Mouse (Mus musculus) bone marrow macrophage, adult 2 months (primary cell): ENCODE data around the gene Xiap.

Source experiments
- CTCF ChIP-seq: IDR thresholded peaks from 2 replicates; pipeline ENCODE4 v1.5.1; 2012; ENCODE audit warnings: low read depth, mild to moderate bottlenecking, low read length, moderate library complexity
- POLR2A ChIP-seq: IDR thresholded peaks from 2 replicates; pipeline ENCODE4 v1.6.1; 2012; ENCODE audit warnings: mild to moderate bottlenecking, low read depth, low read length, borderline replicate concordance

- TF ChIP-seq POLR2A: no peak
- no peak for TF ChIP-seq CTCF
Observed at GRCm38 (mm10) chrX:42150346-42151023, 91.0 kb downstream of the Xiap start.
